Mouse (Mus musculus): ENCODE data around the gene Ep300.
"Not testable (repeated sequence)": the region's sequence is repeated elsewhere in the genome, so short reads cannot be mapped to it uniquely, and the experiment has no call there.

Gene Ep300

GRCm38 (mm10) chr15:81598742-81599141 lies 13.6 kb downstream of the Ep300 start:
- DNase-seq: not testable (repeated sequence)

- no peak for DNase-seq
Measured at GRCm38 (mm10) chr15:81605241-81605640, 20.1 kb downstream of the Ep300 start.

GRCm38 (mm10) chr15:81606634-81607033 lies 21.5 kb downstream of the Ep300 start:
- no peak for DNase-seq

- no peak for DNase-seq
Measured at GRCm38 (mm10) chr15:81649516-81650455, 64.6 kb downstream of the Ep300 start.

GRCm38 (mm10) chr15:81650636-81651035 lies 65.5 kb downstream of the Ep300 start:
- DNase-seq: no peak

GRCm38 (mm10) chr15:81661701-81662100 lies 76.5 kb downstream of the Ep300 start:
- DNase-seq: no peak

- DNase-seq: no peak
Measured at GRCm38 (mm10) chr15:81663281-81663680, 78.1 kb downstream of the Ep300 start.

GRCm38 (mm10) chr15:81663697-81664561 lies 78.8 kb downstream of the Ep300 start, which contains the start of gene L3mbtl2:
TSS of gene L3mbtl2 (plus strand) at chr15:81663889.
- DNase-seq: peak; percentile 90

GRCm38 (mm10) chr15:81666957-81667356 lies 81.8 kb downstream of the Ep300 start:
- DNase-seq: no peak

GRCm38 (mm10) chr15:81670231-81670640 lies 85.1 kb downstream of the Ep300 start:
- DNase-seq: peak; percentile 28

- no peak for DNase-seq
Measured at GRCm38 (mm10) chr15:81676637-81677036, 91.5 kb downstream of the Ep300 start.

- no peak for DNase-seq
Measured at GRCm38 (mm10) chr15:81680301-81680805, 95.2 kb downstream of the Ep300 start.

- no peak for DNase-seq
Measured at GRCm38 (mm10) chr15:81693366-81693966, 108.3 kb downstream of the Ep300 start.

GRCm38 (mm10) chr15:81693967-81694881 lies 109.1 kb downstream of the Ep300 start:
- peak; percentile 84 for DNase-seq

GRCm38 (mm10) chr15:81694891-81695290 lies 109.7 kb downstream of the Ep300 start:
- DNase-seq: no peak

GRCm38 (mm10) chr15:81697175-81697574 lies 112.0 kb downstream of the Ep300 start, which contains the start of gene Chadl:
TSS of gene Chadl (minus strand) at chr15:81697287.
- DNase-seq: no peak

GRCm38 (mm10) chr15:81697847-81698246 lies 112.7 kb downstream of the Ep300 start:
- DNase-seq: no peak

- DNase-seq: no peak
Measured at GRCm38 (mm10) chr15:81698532-81698931, 113.4 kb downstream of the Ep300 start.

GRCm38 (mm10) chr15:81700161-81700560 lies 115.0 kb downstream of the Ep300 start:
- DNase-seq: no peak

GRCm38 (mm10) chr15:81700601-81701000 lies 115.5 kb downstream of the Ep300 start:
- DNase-seq: no peak

- DNase-seq: not testable (repeated sequence)
Measured at GRCm38 (mm10) chr15:81701350-81701749, 116.2 kb downstream of the Ep300 start.

All from right cerebral cortex, postnatal 25 days (tissue).